Mouse (Mus musculus): ENCODE results near the gene Agtrap. TPM values are rescaled to one million over a fixed set of nuclear protein-coding genes. Genes with fewer than 3 reads are reported as not detected.

Agtrap gene
- polyA plus RNA-seq, 1 experiment from 2014 or later, result 9.2 TPM

- Histone ChIP-seq H3K4me3 (ENCODE audit: low read depth, low read length) (peak overlapping the region; percentile 84), H3K36me3 (ENCODE audit: control insufficient read depth, insufficient read depth, low read length) (no peaks in the 10 kb centered on the region), H3K4me2 (ENCODE audit: low read depth, severe bottlenecking) (peak overlapping the region; percentile 85), H3K27ac (replicated peaks; ENCODE audit: low read depth, low read length) (no peak overlapping the region), H3K4me1 (ENCODE audit: control insufficient read depth, insufficient read depth, low read length) (peaks cover 17% of the 10 kb centered on the region), H3K27me3 (ENCODE audit: control insufficient read depth, insufficient read depth, low read length) (no peaks in the 10 kb centered on the region), H3K9ac (ENCODE audit: low read length) (peak overlapping the region; percentile 79), H3K9me3 (ENCODE audit: control insufficient read depth, low read length) (no peaks in the 10 kb centered on the region)
- 3% methylated on average over 27 of the region's 30 CpGs for WGBS
- ATAC-seq (ENCODE audit: insufficient number of reproducible peaks, low FRiP score, low TSS enrichment, low read depth), result peak; percentile 37
- peak; percentile 36 for DNase-seq (ENCODE audit: low spot score)
Measured at GRCm38 (mm10) chr4:148087091-148087906, 532 bp downstream of the Agtrap start.

- no peaks in the 10 kb centered on the region for H3K9me3 ChIP-seq (ENCODE audit: control insufficient read depth, low read length)
- no peak overlapping the region for H3K9ac ChIP-seq (ENCODE audit: low read length)
- peaks cover 17% of the 10 kb centered on the region for H3K4me1 ChIP-seq (ENCODE audit: control insufficient read depth, insufficient read depth, low read length)
- 77% methylated on average over 3 of the region's 3 CpGs for WGBS
- H3K27ac ChIP-seq (replicated peaks; ENCODE audit: low read depth, low read length), result no peak overlapping the region
- DNase-seq (ENCODE audit: low spot score) (no peak), ATAC-seq (ENCODE audit: insufficient number of reproducible peaks, low FRiP score, low TSS enrichment, low read depth) (no peak)
- H3K36me3 ChIP-seq (ENCODE audit: control insufficient read depth, insufficient read depth, low read length), result no peaks in the 10 kb centered on the region; the same call in 1 of the 2 replicates
- H3K4me3 ChIP-seq (ENCODE audit: low read depth, low read length), result no peak overlapping the region
- H3K27me3 ChIP-seq (ENCODE audit: control insufficient read depth, insufficient read depth, low read length), result no peaks in the 10 kb centered on the region
- H3K4me2 ChIP-seq (ENCODE audit: low read depth, severe bottlenecking), result no peak overlapping the region
Measured at GRCm38 (mm10) chr4:148085907-148086305, 1.9 kb downstream of the Agtrap start.

GRCm38 (mm10) chr4:148085131-148085906, 2.5 kb downstream of the Agtrap start:
- Histone ChIP-seq H3K4me3 (ENCODE audit: low read depth, low read length) (no peak overlapping the region), H3K27ac (replicated peaks; ENCODE audit: low read depth, low read length) (no peak overlapping the region), H3K36me3 (ENCODE audit: control insufficient read depth, insufficient read depth, low read length) (no peaks in the 10 kb centered on the region; the same call in 1 of the 2 replicates), H3K4me2 (ENCODE audit: low read depth, severe bottlenecking) (no peak overlapping the region), H3K27me3 (ENCODE audit: control insufficient read depth, insufficient read depth, low read length) (no peaks in the 10 kb centered on the region), H3K9ac (ENCODE audit: low read length) (no peak overlapping the region), H3K4me1 (ENCODE audit: control insufficient read depth, insufficient read depth, low read length) (peaks cover 17% of the 10 kb centered on the region), H3K9me3 (ENCODE audit: control insufficient read depth, low read length) (no peaks in the 10 kb centered on the region)
- 55% methylated on average over 10 of the region's 10 CpGs for WGBS
- DNase-seq (ENCODE audit: low spot score), result no peak
- no peak for ATAC-seq (ENCODE audit: insufficient number of reproducible peaks, low FRiP score, low TSS enrichment, low read depth)

GRCm38 (mm10) chr4:148084261-148084714, 3.5 kb downstream of the Agtrap start:
- H3K4me2 ChIP-seq (ENCODE audit: low read depth, severe bottlenecking), result no peak overlapping the region
- no peak for DNase-seq (ENCODE audit: low spot score)
- no peaks in the 10 kb centered on the region for H3K27me3 ChIP-seq (ENCODE audit: control insufficient read depth, insufficient read depth, low read length)
- no peak for ATAC-seq (ENCODE audit: insufficient number of reproducible peaks, low FRiP score, low TSS enrichment, low read depth)
- no peaks in the 10 kb centered on the region; the same call in 1 of the 2 replicates for H3K36me3 ChIP-seq (ENCODE audit: control insufficient read depth, insufficient read depth, low read length)
- no peak overlapping the region for H3K27ac ChIP-seq (replicated peaks; ENCODE audit: low read depth, low read length)
- peaks cover 17% of the 10 kb centered on the region for H3K4me1 ChIP-seq (ENCODE audit: control insufficient read depth, insufficient read depth, low read length)
- WGBS, result 9% methylated on average over 7 of the region's 8 CpGs
- no peak overlapping the region for H3K9ac ChIP-seq (ENCODE audit: low read length)
- H3K4me3 ChIP-seq (ENCODE audit: low read depth, low read length), result no peak overlapping the region
- H3K9me3 ChIP-seq (ENCODE audit: control insufficient read depth, low read length), result no peaks in the 10 kb centered on the region

- 55% methylated on average over 21 of the region's 21 CpGs for WGBS
- Histone ChIP-seq H3K4me2 (ENCODE audit: low read depth, severe bottlenecking) (no peak overlapping the region), H3K4me3 (ENCODE audit: low read depth, low read length) (no peak overlapping the region), H3K9me3 (ENCODE audit: control insufficient read depth, low read length) (no peaks in the 10 kb centered on the region), H3K9ac (ENCODE audit: low read length) (no peak overlapping the region), H3K36me3 (ENCODE audit: control insufficient read depth, insufficient read depth, low read length) (no peaks in the 10 kb centered on the region; the same call in 1 of the 2 replicates), H3K27me3 (ENCODE audit: control insufficient read depth, insufficient read depth, low read length) (no peaks in the 10 kb centered on the region), H3K4me1 (ENCODE audit: control insufficient read depth, insufficient read depth, low read length) (peaks cover 17% of the 10 kb centered on the region), H3K27ac (replicated peaks; ENCODE audit: low read depth, low read length) (no peak overlapping the region)
- DNase-seq (ENCODE audit: low spot score) (no peak), ATAC-seq (ENCODE audit: insufficient number of reproducible peaks, low FRiP score, low TSS enrichment, low read depth) (peak; percentile 13; the same call in 1 of the 2 replicates)
Measured at GRCm38 (mm10) chr4:148083176-148083899, 4.5 kb downstream of the Agtrap start.

GRCm38 (mm10) chr4:148082257-148083044, 5.4 kb downstream of the Agtrap start:
- ATAC-seq (ENCODE audit: insufficient number of reproducible peaks, low FRiP score, low TSS enrichment, low read depth), result no peak
- Histone ChIP-seq H3K27me3 (ENCODE audit: control insufficient read depth, insufficient read depth, low read length) (no peaks in the 10 kb centered on the region), H3K36me3 (ENCODE audit: control insufficient read depth, insufficient read depth, low read length) (no peaks in the 10 kb centered on the region; the same call in 1 of the 2 replicates), H3K4me1 (ENCODE audit: control insufficient read depth, insufficient read depth, low read length) (peaks cover 11% of the 10 kb centered on the region), H3K27ac (replicated peaks; ENCODE audit: low read depth, low read length) (no peak overlapping the region), H3K4me3 (ENCODE audit: low read depth, low read length) (no peak overlapping the region), H3K9me3 (ENCODE audit: control insufficient read depth, low read length) (no peaks in the 10 kb centered on the region), H3K4me2 (ENCODE audit: low read depth, severe bottlenecking) (no peak overlapping the region), H3K9ac (ENCODE audit: low read length) (no peak overlapping the region)
- peak; percentile 79 for DNase-seq (ENCODE audit: low spot score)
- 56% methylated on average over 12 of the region's 12 CpGs for WGBS

- H3K27ac ChIP-seq (replicated peaks; ENCODE audit: low read depth, low read length), result no peak overlapping the region
- ATAC-seq (ENCODE audit: insufficient number of reproducible peaks, low FRiP score, low TSS enrichment, low read depth) (no peak; the same call in 1 of the 2 replicates), DNase-seq (ENCODE audit: low spot score) (no peak)
- no peak overlapping the region for H3K4me2 ChIP-seq (ENCODE audit: low read depth, severe bottlenecking)
- H3K9ac ChIP-seq (ENCODE audit: low read length), result no peak overlapping the region
- no peaks in the 10 kb centered on the region; the same call in 1 of the 2 replicates for H3K36me3 ChIP-seq (ENCODE audit: control insufficient read depth, insufficient read depth, low read length)
- H3K4me1 ChIP-seq (ENCODE audit: control insufficient read depth, insufficient read depth, low read length), result peaks cover 4% of the 10 kb centered on the region; the same call in 1 of the 2 replicates
- WGBS, result 89% methylated on average over 10 of the region's 10 CpGs
- H3K27me3 ChIP-seq (ENCODE audit: control insufficient read depth, insufficient read depth, low read length), result no peaks in the 10 kb centered on the region
- H3K9me3 ChIP-seq (ENCODE audit: control insufficient read depth, low read length), result no peaks in the 10 kb centered on the region
- no peak overlapping the region for H3K4me3 ChIP-seq (ENCODE audit: low read depth, low read length)
Measured at GRCm38 (mm10) chr4:148081201-148081600, 6.6 kb downstream of the Agtrap start.
